ENCODE assay signal across 8 mouse cellular contexts in genomic region chr6:114282469-114283277, GRCm38 (mm10). TPM values are rescaled to one million over a fixed set of nuclear protein-coding genes. Genes with fewer than 3 reads are reported as not detected.
DNase-seq lines count a peak whose midpoint lies in the region; ATAC-seq lines count a peak whose summit lies in the region.

Gene Slc6a1, plus strand, starts transcription at chr6:114282635.

- ATAC-seq in heart, embryonic 14.5 days (ENCODE audit: insufficient number of reproducible peaks, insufficient read depth, low FRiP score, low read depth): peak; percentile 41; the same call in 1 of the 2 replicates

- intact Hi-C loops in heart, postnatal 25 days (cut with DNase I): no loop called here

- peaks cover 5% of the 10 kb centered on the region; the same call in 1 of the 2 replicates for H3K9me3 ChIP-seq in heart, embryonic 14.5 days (ENCODE audit: control insufficient read depth, low read length)

- WGBS in heart, embryonic 14.5 days: 2% methylated on average over 51 of the region's 51 CpGs

- H3K27ac ChIP-seq in heart, embryonic 14.5 days (replicated peaks in 1 of 2; ENCODE audit: control insufficient read depth in 1 of 2, insufficient read depth in 1 of 2, low read depth in 2 of 2, low read length in 2 of 2): no peak within 1 kb of the TSS

- peak within 1 kb of the TSS in 1 of 2 experiments; percentile 13; a peak in 1 of 4 replicates for H3K4me3 ChIP-seq in heart, embryonic 14.5 days (ENCODE audit: control insufficient read depth in 1 of 2, insufficient read depth in 1 of 2, low read depth in 1 of 2, low read length in 2 of 2)

- H3K9ac ChIP-seq in heart, embryonic 14.5 days (ENCODE audit: low read length): no peak within 1 kb of the TSS

- no peaks in the 10 kb centered on the region for H3K36me3 ChIP-seq in heart, embryonic 14.5 days (ENCODE audit: control insufficient read depth, insufficient read depth, low read length)

- no peak within 1 kb of the TSS for H3K4me2 ChIP-seq in heart, embryonic 14.5 days (ENCODE audit: low read length)

- peaks cover 80% of the 10 kb centered on the region for H3K27me3 ChIP-seq in heart, embryonic 14.5 days (ENCODE audit: control insufficient read depth, insufficient read depth, low read length)

- DNase-seq in heart, postnatal 25 days (ENCODE audit: low spot score): no peak
- DNase-seq in embryo, embryonic 11.5 days (ENCODE audit: low read depth, low spot score): peak; percentile 62
- DNase-seq in heart, postnatal 4 days: peak; percentile 55
- DNase-seq in layer of hippocampus, adult 8-10 months (ENCODE audit: low spot score in 2 of 2): peak; percentile 53 to 67
- peak; percentile 24 to 50 for DNase-seq in lung, adult 18-20 months
- DNase-seq in ovary, adult 18-20 months (ENCODE audit: low spot score): peak; percentile 16
- DNase-seq in urinary bladder, postnatal 36 days (ENCODE audit: low spot score in 2 of 2): peak; percentile 20 to 38

- peaks cover 0 to 2% of the 10 kb centered on the region in 2 experiments; a peak in 1 of 4 replicates for H3K4me1 ChIP-seq in heart, embryonic 14.5 days (ENCODE audit: control insufficient read depth in 2 of 2, insufficient read depth in 2 of 2, low read length in 2 of 2)

RNA-seq across cellular contexts. Expression of gene Slc6a1, which starts in this region (rescaled TPM):
- polyA plus RNA-seq in heart, embryonic 14.5 days (2014; fragmentation: Nextera tagmentation; extraction: Ambion mirVana): 0.28 and 0.84 TPM in 2 replicates
- total RNA-seq in heart, postnatal 25 days (2021): under 1 TPM in 1 of 2 experiments, not detected in 1; 0.06 TPM
- total RNA-seq in heart, postnatal 4 days (2021): under 1 TPM; 0.18 to 0.29 TPM
- total RNA-seq in layer of hippocampus, adult 8-10 months (2022): 100 to 1,000 TPM; 261 to 298 (median 279) TPM

Comparison
In these comparisons a context has a peak if more than half of its experiments do, and no peak if none do; other contexts are left out.
1. RNA of gene Slc6a1 (total RNA-seq): 261 to 298 TPM in layer of hippocampus, adult 8-10 months; 0.18 to 0.29 TPM in heart, postnatal 4 days and 0.06 TPM in heart, postnatal 25 days; every median in the first group is over 100 times any median in the second.
2. Peak in ATAC-seq in heart, embryonic 14.5 days; RNA of the gene not detected or under 1 TPM.
3. Peak in DNase-seq in heart, postnatal 4 days; RNA of the gene not detected or under 1 TPM.